Mouse (Mus musculus): ENCODE results near the gene Vars. TPM values are rescaled to one million over a fixed set of nuclear protein-coding genes. Genes with fewer than 3 reads are reported as not detected.
"Not testable (repeated sequence)": the region's sequence is repeated elsewhere in the genome, so short reads cannot be mapped to it uniquely, and the experiment has no call there.

Vars gene
- polyA plus RNA-seq, 1 experiment from 2014 or later = 24.7 TPM

GRCm38 (mm10) chr17:34981690-34982180 lies 19.1 kb upstream of the Vars start, which contains the start of gene Lsm2:
TSS of gene Lsm2 (plus strand) at chr17:34981862.
- H3K27me3 ChIP-seq (replicated peaks; ENCODE audit: insufficient read depth, low read length) = no peaks in the 10 kb centered on the region
- H3K9me3 ChIP-seq (ENCODE audit: low read length) = no peaks in the 10 kb centered on the region
- H3K4me2 ChIP-seq (replicated peaks; ENCODE audit: low read depth, low read length) = peak within 1 kb of the TSS; percentile 86
- peak within 1 kb of the TSS; percentile 58 for H3K4me3 ChIP-seq (ENCODE audit: low read depth, low read length)
- H3K36me3 ChIP-seq (ENCODE audit: insufficient read depth, low read length) = peaks cover 9% of the 10 kb centered on the region; the same call in 1 of the 2 replicates
- TF ChIP-seq EP300 (IDR thresholded peaks at IDR 0.05) (no peak), CTCF (IDR thresholded peaks at IDR 0.05) (peak; percentile 29)
- H3K4me1 ChIP-seq (ENCODE audit: insufficient read depth, low read depth, low read length) = peaks cover 7% of the 10 kb centered on the region
- H3K27ac ChIP-seq (ENCODE audit: low read length) = peak within 1 kb of the TSS; percentile 92
- peak; percentile 98 for DNase-seq (ENCODE audit: low spot score)
- ATAC-seq = peak; percentile 96
- under 1% methylated on average over 57 of the region's 58 CpGs for WGBS
- peak within 1 kb of the TSS; percentile 56 for H3K9ac ChIP-seq (replicated peaks; ENCODE audit: low read depth)

DNA sequence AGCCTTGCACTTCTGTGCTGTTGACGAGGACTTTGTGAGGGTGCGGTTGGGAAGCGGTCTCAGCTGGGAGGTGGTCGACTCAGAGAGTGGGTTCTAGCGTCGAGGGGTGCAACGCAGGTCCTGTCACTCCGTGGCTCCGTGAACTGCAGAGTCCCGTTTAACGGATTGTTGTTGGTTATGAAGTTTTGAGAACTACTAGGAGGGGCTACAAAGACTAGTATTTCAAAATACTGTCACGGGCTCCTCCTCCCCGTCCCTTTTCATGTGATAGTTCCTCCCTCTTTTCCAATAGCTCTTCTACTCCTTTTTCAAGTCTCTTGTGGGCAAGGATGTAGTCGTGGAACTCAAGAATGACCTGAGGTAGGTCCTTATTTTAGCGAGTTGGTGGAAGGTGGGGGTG lies 18.5 kb upstream of the Vars start:
- H3K27me3 ChIP-seq (replicated peaks; ENCODE audit: insufficient read depth, low read length) = no peaks in the 10 kb centered on the region
- H3K4me1 ChIP-seq (ENCODE audit: insufficient read depth, low read depth, low read length) = peaks cover 7% of the 10 kb centered on the region
- peak overlapping the region; percentile 56 for H3K9ac ChIP-seq (replicated peaks; ENCODE audit: low read depth)
- TF ChIP-seq EP300 (IDR thresholded peaks at IDR 0.05) = no peak
- no peak for ATAC-seq
- H3K27ac ChIP-seq (ENCODE audit: low read length) = peak overlapping the region; percentile 92
- peak overlapping the region; percentile 86 for H3K4me2 ChIP-seq (replicated peaks; ENCODE audit: low read depth, low read length)
- WGBS = under 1% methylated on average over 15 of the region's 15 CpGs
- peaks cover 9% of the 10 kb centered on the region; the same call in 1 of the 2 replicates for H3K36me3 ChIP-seq (ENCODE audit: insufficient read depth, low read length)
- peak overlapping the region; percentile 58 for H3K4me3 ChIP-seq (ENCODE audit: low read depth, low read length)
- H3K9me3 ChIP-seq (ENCODE audit: low read length) = no peaks in the 10 kb centered on the region
- DNase-seq (ENCODE audit: low spot score) = peak; percentile 31

DNA sequence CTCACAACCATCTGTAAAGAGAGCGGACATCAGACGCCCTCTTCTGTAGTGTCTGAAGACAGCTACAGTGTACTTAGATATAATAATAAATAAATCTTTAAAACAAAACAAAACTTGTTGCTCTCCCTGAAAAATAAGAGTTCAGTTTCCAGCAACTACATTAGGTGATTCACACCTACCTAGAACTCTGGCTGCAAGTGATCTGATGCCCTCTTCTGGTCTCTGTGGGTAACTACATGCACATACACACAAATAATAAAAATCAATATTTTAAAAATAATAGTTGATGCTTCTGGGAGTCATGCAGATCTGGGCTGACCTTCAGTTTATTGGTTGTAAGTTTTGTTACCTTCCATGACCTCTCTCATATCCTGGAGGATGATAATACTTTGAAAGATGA lies 16.6 kb upstream of the Vars start:
- H3K9me3 ChIP-seq (ENCODE audit: low read length) = no peaks in the 10 kb centered on the region
- 77% methylated on average over 2 of the region's 2 CpGs for WGBS
- H3K4me3 ChIP-seq (ENCODE audit: low read depth, low read length) = no peak overlapping the region
- ATAC-seq = no peak
- H3K27ac ChIP-seq (ENCODE audit: low read length) = no peak overlapping the region
- H3K4me2 ChIP-seq (replicated peaks; ENCODE audit: low read depth, low read length) = no peak overlapping the region
- H3K9ac ChIP-seq (replicated peaks; ENCODE audit: low read depth) = no peak overlapping the region
- peak; percentile 74 for DNase-seq (ENCODE audit: low spot score)
- peak; percentile 78 for TF ChIP-seq CTCF (IDR thresholded peaks at IDR 0.05)
- TF ChIP-seq EP300 (IDR thresholded peaks at IDR 0.05) = no peak
- no peaks in the 10 kb centered on the region for H3K27me3 ChIP-seq (replicated peaks; ENCODE audit: insufficient read depth, low read length)
- H3K4me1 ChIP-seq (ENCODE audit: insufficient read depth, low read depth, low read length) = peaks cover 7% of the 10 kb centered on the region
- peaks cover 9% of the 10 kb centered on the region; the same call in 1 of the 2 replicates for H3K36me3 ChIP-seq (ENCODE audit: insufficient read depth, low read length)

GRCm38 (mm10) chr17:34994751-34995150 lies 6.0 kb upstream of the Vars start:
- ATAC-seq (no peak), DNase-seq (ENCODE audit: low spot score) (no peak)
- Histone ChIP-seq H3K4me2 (replicated peaks; ENCODE audit: low read depth, low read length) (no peak overlapping the region), H3K36me3 (ENCODE audit: insufficient read depth, low read length) (no peaks in the 10 kb centered on the region), H3K27me3 (replicated peaks; ENCODE audit: insufficient read depth, low read length) (no peaks in the 10 kb centered on the region), H3K9ac (replicated peaks; ENCODE audit: low read depth) (no peak overlapping the region), H3K27ac (ENCODE audit: low read length) (no peak overlapping the region), H3K4me1 (ENCODE audit: insufficient read depth, low read depth, low read length) (peaks cover 4% of the 10 kb centered on the region; the same call in 1 of the 2 replicates), H3K9me3 (ENCODE audit: low read length) (no peaks in the 10 kb centered on the region), H3K4me3 (ENCODE audit: low read depth, low read length) (no peak overlapping the region)
- TF ChIP-seq EP300 (IDR thresholded peaks at IDR 0.05) = no peak
- TF ChIP-seq CTCF (IDR thresholded peaks at IDR 0.05) = no peak

DNA sequence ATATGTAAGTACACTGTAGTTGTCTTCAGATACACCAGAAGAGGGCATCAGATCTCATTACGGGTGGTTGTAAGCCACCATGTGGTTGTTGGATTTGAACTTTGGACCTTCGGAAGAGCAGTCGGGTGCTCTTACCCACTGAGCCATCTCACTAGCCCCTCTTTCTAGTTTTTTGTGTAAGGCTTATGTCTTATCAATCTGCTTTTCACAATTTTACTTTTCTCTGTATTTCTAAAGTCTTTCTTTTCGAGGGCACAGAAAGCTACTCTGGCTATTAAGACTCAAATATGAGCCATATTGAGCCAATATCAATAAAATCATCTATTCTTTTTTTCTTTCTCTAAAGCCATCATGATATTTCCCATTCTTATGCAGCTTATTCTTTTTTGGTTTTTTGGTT lies 5.6 kb upstream of the Vars start:
- not testable (repeated sequence) for H3K4me1 ChIP-seq (ENCODE audit: insufficient read depth, low read depth, low read length); H3K4me2 ChIP-seq (replicated peaks; ENCODE audit: low read depth, low read length); DNase-seq (ENCODE audit: low spot score); H3K9me3 ChIP-seq (ENCODE audit: low read length); H3K9ac ChIP-seq (replicated peaks; ENCODE audit: low read depth); H3K4me3 ChIP-seq (ENCODE audit: low read depth, low read length); H3K36me3 ChIP-seq (ENCODE audit: insufficient read depth, low read length); H3K27ac ChIP-seq (ENCODE audit: low read length); ATAC-seq; H3K27me3 ChIP-seq (replicated peaks; ENCODE audit: insufficient read depth, low read length)
- WGBS = 84% methylated on average over 4 of the region's 4 CpGs

- not testable (repeated sequence) for H3K9ac ChIP-seq (replicated peaks; ENCODE audit: low read depth); H3K27me3 ChIP-seq (replicated peaks; ENCODE audit: insufficient read depth, low read length); H3K4me2 ChIP-seq (replicated peaks; ENCODE audit: low read depth, low read length); H3K4me3 ChIP-seq (ENCODE audit: low read depth, low read length); DNase-seq (ENCODE audit: low spot score); ATAC-seq; H3K4me1 ChIP-seq (ENCODE audit: insufficient read depth, low read depth, low read length); H3K36me3 ChIP-seq (ENCODE audit: insufficient read depth, low read length); H3K9me3 ChIP-seq (ENCODE audit: low read length); H3K27ac ChIP-seq (ENCODE audit: low read length)
- 93% methylated on average over 4 of the region's 4 CpGs for WGBS
Observed at GRCm38 (mm10) chr17:34995927-34996326, 4.9 kb upstream of the Vars start.

Data from lung, postnatal 0 days (tissue).